16 mouse cellular contexts compared by ENCODE assay signal in the genomic region with DNA sequence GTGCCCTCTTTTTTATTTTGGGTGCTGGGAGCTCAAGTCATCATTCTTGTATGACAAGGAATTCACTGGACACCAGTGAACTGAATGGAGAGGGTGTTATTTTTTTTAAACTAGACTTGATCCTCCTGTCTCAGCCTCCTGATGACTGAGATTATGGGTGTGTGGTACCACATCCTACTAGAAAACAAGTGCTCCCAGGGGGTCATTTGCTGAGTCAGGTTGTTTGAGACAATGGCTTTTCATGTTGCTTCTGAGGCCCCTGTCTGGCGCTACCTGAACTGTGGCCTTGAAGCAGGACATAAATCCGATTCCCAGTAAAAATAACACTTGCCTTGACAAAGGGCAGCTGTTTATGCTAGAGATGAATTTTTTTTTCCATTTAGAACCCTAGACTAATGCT.
"Had no signal": no experiment of that assay in that cellular context is flagged by ENCODE, and none has a peak within 500 bp of the region (broad histone marks: within the 10 kb centered on the region; RNA-seq: fewer than 3 reads in every experiment).

No protein-coding gene starts in this region.

- H3K9ac ChIP-seq: neural tube, embryonic 13.5 days; neural tube, embryonic 15.5 days; stomach, embryonic 15.5 days had no signal

- H3K4me1 ChIP-seq: neural tube, embryonic 13.5 days; neural tube, embryonic 15.5 days; stomach, embryonic 15.5 days had no signal

- DNase-seq: retina, postnatal 1 day; right cerebral cortex, adult 18-20 months; right cerebral cortex, postnatal 14 days; right cerebral cortex, postnatal 25 days; right cerebral cortex, postnatal 4 days; spleen, adult 18-20 months; thymus, adult 18-20 months; thymus, adult 2 months; thymus, postnatal 14 days; thymus, postnatal 25 days; thymus, postnatal 36 days; thymus, postnatal 4 days had no signal

- H3K9me3 ChIP-seq: neural tube, embryonic 13.5 days; neural tube, embryonic 15.5 days; stomach, embryonic 15.5 days had no signal

- H3K4me3 ChIP-seq: neural tube, embryonic 13.5 days; neural tube, embryonic 15.5 days; stomach, embryonic 15.5 days had no signal

- H3K27ac ChIP-seq: neural tube, embryonic 13.5 days; neural tube, embryonic 15.5 days; stomach, embryonic 15.5 days; stomach, postnatal 0 days had no signal

- H3K4me2 ChIP-seq: neural tube, embryonic 13.5 days; neural tube, embryonic 15.5 days; stomach, embryonic 15.5 days had no signal

- H3K27me3 ChIP-seq: neural tube, embryonic 13.5 days; neural tube, embryonic 15.5 days; stomach, embryonic 15.5 days had no signal
